Mouse (Mus musculus): ENCODE measurements around the gene Gm20422.

The Gm20422 gene

DNA sequence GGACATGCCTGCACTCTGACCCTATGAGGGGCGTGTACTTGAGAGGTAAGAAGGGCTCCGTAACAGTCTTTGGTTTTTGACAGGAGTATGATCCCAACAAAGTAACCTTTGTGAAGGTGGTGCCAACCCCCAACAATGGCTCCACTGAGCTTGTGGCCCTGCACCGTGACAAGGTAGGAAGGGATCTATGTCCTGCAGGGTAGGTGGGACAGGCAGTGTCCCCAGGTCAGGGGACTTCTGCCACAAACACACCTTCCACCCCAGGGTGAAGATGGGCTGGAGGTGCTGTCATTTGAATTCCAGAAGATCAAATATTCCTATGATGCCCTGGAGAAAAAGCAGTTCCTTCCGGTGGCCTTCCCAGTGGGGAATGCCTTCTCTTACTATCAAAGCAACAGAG is 19.0 kb upstream of the Gm20422 start:
- DNase-seq (ENCODE audit: low spot score in 2 of 2): no peak

DNA sequence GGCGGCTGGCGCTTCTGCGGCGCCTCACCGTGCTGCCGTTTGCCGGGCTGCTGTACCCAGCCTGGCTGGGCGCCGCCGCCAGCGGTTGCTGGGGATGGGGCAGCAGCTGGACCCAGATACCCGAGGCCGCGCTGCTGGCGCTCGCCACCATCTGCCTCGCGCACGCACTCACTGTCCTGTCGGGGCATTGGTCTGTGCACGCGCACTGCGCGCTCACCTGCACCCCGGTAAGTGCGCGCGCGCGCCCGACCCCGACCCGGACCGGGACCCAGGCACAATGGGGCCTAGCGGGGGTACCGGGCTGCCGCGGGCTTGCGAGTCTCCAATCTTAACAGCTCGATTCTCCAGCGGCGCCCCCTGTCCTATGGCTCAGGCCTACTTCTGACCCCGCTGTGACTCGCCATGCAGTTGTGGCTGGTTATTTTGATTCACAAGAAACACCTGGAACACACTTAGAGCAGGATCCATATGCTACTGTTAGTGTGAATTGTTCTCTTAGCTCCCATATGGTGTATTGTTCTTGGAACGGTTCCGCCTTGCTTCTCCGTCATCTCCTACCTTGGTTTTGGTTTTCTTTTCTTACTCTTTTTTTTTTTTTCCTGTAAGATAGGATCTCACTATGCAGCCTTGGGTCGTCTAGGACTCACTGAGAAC is 16.9 kb upstream of the Gm20422 start:
- DNase-seq (ENCODE audit: low spot score in 2 of 2): no peak

DNA sequence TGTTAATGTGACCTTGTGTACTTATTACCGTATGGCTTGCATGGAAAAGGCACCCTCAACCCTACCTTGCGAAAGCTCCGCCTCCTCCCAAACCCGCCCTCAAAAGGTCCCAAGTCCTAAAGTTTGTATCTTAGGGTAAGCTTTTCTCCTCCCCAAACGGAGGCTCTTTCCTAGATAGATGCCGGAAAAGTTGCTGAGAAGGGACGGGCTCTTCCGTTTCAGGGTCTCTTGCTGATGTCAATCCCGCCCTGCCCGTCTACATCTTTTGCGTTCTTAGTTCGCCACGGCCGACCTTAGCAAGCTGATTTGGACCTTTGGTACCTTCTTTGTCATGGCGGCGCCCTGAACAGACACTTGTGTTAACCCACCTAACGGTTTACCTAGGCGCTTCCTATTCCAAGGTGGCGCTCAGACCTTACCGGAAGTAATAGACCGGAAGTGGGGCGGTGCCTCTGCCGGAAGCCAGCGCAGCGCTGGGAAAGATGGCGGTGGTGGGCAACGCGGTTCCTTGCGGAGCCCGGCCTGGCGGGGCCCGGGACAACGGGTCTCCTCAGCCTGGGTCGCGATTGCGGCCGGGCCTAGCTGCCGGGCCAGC is 16.2 kb upstream of the Gm20422 start, which contains the start of the genes Atp13a1 and Zfp866:
Gene Atp13a1 (plus strand): TSS at position 391 of the 595 bp plus-strand sequence.
Gene Zfp866 (minus strand): TSS at position 406 of the 595 bp plus-strand sequence.
- peak; percentile 69 to 88 for DNase-seq (ENCODE audit: low spot score in 2 of 2)

DNA sequence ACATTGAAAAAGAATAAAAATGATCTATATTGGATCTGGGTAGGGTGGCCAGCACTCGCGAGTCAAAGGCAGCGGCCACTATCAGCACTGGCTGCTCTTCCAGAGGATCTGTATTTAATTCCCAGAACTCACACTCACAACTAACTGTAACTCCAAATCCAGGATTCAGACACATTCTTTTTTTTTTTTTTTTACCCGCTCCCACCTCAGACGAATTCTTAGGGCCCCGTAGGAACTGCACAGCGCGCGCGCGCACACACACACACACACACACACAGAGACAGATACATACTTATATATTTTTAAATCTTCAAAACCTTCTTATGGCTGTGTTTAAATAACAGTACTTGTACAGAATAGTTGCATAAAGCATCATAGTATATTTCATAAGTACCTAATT is 15.7 kb upstream of the Gm20422 start:
- DNase-seq (ENCODE audit: low spot score in 2 of 2): no peak

DNA sequence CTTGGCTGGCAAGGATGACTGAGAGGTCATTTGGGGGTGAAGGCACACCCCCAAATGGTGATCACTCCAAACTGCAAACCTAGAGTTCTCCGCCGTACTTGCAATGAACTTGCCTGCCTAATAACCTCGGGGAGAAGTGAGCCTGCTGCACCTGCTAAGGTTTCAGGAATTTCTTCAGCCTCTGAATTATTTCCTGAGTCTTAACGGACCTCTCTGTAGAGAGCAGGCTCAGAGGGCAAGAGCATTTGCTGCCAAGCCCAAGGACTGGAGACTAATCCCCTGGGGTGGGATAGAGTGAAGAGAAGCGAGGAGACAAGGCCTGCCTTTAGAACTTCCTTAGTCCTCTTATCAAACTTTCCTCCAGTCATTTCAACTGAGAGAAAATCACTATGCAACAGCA is 15.0 kb upstream of the Gm20422 start:
- DNase-seq (ENCODE audit: low spot score in 2 of 2): no peak

DNA sequence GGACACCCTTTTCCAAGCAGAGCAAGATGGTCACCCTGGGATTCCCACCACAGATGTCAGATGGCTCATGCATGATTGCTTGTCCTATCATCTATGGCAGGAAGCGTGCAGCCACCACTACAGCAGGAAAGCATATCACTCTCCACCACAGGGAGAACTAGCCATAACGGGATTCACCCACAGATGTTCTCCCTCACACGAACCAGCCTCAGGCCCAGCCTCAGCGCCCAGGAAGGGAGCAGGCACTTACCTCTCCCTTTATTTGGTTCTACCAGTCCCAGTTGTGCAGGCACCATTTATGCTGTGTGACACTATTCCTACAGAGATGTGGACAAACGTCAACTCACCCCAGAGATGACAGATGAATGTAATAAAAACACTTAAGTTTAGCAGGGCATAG is 14.4 kb upstream of the Gm20422 start:
- DNase-seq (ENCODE audit: low spot score in 2 of 2): no peak

DNA sequence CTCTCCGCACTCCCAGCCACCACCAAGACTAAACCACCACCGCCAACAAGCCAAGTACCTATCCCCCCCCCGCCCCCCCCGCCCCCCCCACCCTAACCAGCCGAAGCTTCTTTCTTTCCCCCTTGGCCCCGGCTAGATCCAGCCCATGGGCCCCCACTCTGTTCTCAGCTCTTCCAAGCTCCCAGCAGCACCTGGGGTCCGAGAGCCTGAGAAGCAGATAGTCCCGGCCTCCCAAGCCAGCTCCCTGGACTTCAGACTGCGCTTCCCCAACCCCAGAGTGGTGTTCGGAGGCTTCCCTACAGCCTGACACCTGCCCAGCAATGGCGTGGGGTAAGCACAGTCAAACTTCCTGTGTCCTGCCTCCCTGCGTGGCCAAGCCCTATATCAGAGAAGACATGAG is 2.4 kb upstream of the Gm20422 start:
- DNase-seq (ENCODE audit: low spot score in 2 of 2): no peak

DNA sequence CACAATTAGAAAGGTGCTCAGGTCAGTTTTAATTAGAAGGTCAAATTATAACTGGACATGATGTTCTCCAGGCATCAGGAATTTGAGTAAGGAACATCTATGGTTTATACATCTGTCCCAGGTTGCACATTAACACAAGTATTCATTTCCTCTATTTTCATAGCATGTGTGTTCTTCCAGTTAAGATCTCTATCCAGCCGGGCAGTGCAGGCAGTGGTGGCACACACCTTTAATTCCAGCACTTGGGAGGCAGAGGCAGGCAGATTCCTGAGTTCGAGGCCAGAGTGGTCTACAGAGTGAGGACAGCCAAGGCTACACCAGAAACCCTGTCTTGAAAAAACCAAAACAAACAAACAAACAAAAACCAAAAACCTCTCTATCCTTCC is 456 bp upstream of the Gm20422 start:
- DNase-seq (ENCODE audit: low spot score in 2 of 2): no peak

DNA sequence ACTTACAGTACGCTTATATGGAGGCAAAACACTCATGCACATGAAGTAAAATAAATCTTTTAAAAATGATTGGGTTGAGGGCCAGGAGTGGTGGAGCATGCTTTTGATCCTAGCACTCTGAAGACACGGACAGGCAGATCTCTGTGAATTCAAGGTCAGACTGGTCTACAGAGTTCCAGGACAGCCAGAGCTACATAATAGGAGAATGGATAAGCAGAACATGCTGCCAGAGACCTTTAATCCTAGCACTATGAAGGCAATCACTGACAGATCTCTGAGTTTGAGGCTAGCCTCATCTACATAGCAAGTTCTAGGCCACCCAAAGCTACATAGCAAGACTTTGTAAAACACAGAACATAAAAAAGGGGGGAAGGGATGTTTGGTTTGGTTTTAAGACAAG is 2.6 kb downstream of the Gm20422 start:
- DNase-seq (ENCODE audit: low spot score in 2 of 2): no peak

DNA sequence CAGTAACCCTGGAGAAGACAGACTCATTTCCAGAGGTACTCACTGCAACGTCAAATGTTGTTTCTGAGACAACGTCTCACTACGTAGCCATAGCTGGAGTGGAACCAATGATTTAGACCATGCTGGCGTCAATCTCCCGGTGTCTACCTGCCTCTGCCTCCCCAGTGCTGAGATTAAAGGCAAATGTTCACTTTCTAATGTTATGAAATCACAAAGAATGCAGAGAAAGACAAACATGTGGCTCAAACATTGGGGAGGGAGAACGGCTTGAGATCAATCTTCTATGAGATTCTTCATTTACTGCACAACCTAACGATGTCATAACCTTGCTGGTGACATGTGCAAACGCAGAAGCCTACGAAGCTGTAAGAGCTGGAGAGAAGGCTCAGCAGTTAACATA is 3.5 kb downstream of the Gm20422 start:
- DNase-seq (ENCODE audit: low spot score in 2 of 2): no peak

DNA sequence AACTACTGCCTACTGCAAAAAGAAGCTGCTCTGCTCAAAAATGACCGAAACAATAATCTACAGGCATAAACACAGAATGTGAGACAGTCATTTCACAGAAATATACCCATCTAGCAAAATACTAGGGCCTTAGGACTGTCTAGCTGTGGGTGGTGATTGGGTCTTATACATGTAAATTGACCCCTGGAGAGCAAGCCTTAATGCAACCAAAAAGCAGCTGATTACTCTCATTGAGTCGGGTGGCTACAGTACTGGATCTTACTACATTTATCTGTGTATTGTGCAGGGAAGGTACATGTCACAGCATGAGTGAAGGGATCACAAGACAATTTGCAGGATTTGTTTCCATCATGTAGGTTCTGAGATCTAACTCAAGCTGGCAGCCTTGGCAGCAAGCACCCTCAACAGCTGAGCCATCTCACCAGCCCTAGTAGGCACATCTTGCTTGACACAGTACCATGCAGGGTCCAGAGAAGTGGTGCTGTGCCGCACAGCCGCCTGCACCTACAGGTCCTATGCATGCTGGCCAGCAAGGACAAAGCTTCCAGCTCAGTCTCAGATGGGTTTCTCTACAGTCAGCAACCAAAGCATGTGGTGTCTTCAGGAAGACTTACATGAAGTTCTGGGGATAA is 12.8 kb downstream of the Gm20422 start:
- DNase-seq (ENCODE audit: low spot score in 2 of 2): no peak

DNA sequence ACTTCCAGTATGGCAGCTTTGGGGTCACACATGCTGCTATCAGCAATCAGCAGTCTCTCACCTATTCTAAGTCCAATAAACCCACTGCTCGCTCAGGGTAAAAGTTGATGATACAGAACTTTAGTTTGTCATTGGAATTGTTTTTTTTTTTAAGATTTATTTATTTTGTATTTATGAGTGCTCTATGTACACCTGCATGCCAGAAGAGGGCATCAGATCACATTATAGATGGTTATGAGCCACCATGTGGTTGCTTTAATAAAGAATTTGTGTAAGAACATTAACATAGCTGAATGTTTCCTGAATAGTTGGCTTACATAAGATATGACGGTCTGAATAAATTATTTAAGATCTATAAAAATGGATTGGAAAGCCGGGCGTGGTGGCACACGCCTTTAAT is 16.4 kb downstream of the Gm20422 start:
- no peak for DNase-seq (ENCODE audit: low spot score in 2 of 2)

DNA sequence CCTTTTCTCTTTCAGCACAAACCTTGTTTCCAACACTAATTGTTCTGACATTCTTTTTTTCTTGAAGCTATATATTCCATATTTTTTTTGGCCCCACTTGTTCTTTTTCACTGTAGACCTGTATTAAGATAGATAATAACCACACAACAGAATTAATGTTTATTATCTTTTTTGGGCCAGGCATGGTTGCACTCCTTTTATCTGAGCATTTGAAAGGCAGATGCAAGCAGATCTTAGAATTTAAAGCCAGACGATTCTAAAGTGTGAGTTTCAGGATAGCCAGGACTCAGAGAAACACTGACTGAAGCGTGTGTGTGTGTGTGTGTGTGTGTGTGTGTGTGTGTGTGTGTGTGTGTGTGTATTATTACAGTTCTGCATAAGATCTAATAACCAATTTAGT is 22.2 kb downstream of the Gm20422 start:
- DNase-seq (ENCODE audit: low spot score in 2 of 2): no peak

DNA sequence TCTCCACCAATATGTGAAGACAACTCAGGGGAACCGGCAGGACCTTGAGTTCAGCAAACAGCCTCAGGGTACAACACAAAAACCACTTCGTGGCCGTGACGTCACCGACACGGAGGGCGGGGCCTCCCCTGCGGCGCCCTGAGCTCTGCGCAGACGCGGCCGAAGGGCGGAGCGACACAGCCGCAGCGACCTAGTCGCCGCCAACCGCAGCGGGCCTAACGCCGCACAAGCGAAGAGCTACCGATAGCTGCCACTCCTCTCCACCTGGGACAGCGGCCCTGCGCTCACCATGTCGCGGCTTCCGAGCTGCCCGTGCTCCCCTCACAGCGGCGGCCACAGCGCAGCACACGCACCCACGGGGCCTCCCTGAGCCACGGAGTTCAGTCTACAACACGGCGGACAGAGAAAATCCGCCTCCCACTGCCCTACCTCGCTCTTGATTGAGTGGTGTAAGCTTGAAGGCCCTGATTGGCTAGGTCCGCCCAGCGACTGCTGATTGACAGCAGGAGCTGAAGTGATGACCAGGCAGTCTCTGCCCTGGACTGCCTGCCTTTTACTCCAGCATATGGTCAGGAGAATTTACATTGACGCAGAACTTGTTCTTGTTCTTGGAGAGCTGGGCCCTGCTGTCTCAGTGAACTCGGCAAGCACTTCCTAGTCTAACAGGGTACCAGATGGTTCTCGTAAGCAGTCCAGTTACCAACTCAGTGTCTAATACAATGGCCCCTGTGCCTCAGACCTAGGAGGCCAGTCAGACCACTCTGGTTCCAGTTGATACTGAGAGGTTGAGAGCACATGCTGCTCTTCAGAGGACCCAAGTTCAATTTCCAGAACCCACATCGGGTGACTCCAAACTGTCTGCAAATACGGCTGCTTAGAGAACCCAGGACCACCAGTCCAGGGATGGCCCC is 24.9 kb downstream of the Gm20422 start, which contains the start of gene Zfp963:
Gene Zfp963 (minus strand): TSS at position 427 of the 911 bp plus-strand sequence.
- DNase-seq (ENCODE audit: low spot score in 2 of 2): peak; percentile 82 to 95

DNA sequence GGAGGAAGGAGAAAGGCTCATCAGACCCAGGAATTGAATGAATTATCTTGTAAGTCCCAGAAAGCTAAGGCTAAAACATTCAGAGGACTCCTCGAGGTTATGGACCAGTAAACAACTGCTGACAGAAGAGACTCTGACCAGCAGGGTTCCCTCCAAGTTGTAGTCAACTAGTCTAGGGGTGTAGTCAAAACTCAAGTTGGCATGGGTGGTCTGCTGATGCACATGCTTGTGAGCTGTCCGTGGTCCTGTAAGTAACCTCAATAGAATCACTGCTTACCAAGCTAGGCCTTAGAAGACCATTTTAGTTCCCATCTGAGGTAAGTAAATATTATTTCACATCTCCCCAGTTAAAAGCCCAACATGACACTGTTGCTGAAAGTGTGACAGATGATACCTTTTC is 33.5 kb downstream of the Gm20422 start:
- DNase-seq (ENCODE audit: low spot score in 2 of 2): no peak

DNA sequence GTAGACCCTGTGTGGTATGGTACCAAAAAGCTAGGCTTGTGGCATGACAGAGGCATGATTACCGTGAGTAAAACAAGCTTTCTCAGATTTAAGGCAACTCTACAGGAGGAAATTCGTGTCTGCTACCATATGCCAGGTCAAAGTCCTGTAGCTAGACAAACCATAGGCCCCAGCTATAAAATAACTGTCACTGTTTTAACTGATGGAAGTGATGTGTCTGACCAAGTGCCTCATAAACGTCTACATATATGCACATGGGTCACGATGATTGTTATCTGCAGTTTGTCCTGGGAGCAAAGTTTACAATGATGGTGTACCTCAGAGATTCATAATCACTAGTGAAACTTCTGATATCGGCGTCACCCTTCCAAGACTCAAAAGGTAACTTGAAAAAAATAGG is 33.9 kb downstream of the Gm20422 start:
- DNase-seq (ENCODE audit: low spot score in 2 of 2): no peak

DNA sequence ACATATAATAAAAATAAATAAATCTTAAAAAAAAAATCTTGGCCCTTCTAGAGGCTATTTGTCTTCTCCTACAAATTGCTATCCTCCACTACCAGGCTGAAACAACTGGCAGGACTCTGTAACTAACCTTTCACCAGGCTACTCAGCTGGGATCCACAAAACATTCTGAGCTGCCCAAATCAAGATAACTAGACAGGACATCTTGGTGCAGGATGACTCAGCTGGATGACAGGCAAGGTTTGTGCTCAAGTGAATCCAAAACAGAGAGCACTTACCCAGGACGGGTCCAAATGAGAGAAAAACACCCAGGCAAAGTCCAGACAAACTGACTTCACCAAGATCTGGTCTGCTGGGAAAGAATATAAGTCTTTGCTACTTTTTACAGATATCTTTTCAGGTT is 39.2 kb downstream of the Gm20422 start:
- no peak for DNase-seq (ENCODE audit: low spot score in 2 of 2)

DNA sequence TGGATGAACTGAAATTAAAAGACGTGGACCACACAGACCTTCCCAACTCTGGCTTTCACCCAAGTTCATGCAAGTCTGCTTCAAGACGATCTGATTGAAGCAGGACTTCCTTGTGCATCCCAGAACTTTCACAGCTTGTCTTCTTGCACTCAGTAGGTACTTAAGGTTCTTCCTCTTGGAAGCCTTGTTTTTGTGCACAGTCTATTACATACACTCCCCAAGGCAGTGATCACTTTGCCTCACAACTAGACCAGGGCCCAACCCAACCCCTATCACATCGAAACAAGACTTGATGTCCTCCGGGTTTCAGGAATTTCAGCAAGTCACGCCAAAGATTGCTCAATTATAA is 57.5 kb downstream of the Gm20422 start:
- no peak for DNase-seq (ENCODE audit: low spot score in 2 of 2)

DNA sequence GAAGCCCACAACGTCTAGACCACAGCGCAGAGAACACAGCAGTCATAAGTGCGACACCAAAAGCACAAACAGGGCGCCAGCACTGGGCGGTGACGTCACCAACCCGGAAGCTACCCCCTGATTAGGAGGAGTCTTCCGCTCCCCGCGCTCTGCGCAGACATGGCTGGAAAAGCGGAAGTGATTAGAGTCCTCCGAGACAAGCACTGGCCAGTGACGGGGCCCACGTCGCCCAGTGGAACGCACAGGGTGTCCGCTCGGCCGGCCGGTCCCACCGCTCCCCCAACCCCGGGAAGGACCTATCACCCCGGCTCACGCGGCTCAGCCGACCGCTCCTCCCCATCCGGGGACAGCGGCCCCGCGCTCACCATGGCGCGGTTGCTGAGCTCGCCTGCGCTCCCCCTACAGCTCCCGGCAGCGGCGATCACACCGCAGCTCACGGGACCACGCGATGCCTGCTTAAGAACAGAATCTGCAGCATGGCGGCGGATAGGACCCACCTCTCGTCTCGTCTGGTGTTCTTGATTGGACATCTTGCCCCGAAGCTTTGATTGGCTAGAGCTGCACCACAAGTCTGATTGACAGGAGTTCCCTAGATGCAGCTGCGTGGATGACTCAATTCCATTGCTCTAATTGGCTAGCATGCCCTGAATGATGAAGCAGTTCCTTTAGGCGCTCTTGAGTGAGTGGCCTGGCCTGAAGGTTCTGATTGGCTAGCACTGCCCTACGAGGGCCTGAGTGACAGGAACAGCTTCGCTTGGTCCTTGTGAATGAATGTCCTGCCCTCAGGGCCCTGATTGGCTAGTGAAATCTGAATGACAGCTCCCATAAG is 58.1 kb downstream of the Gm20422 start:
- peak; percentile 99 to 100 for DNase-seq (ENCODE audit: low spot score in 2 of 2)

DNA sequence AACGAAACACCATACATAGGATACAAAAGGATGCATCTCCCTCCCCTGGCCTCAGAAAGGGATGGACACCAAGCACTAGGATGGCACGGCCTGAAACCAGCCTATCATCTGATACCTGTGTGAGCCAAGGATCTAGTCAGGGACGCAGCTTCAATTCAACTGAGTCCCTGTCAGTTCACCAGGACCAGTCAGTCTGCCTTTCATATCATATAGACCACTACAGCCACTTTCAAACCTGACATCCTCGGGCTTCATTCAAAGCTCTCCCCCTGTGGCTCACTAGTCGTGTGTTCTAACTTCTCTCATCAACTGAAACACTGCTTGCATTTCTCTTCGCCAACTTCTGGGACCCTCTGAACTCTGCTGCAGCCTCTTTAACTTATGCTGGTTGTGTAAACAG is 59.3 kb downstream of the Gm20422 start:
- DNase-seq (ENCODE audit: low spot score in 2 of 2): no peak

DNA sequence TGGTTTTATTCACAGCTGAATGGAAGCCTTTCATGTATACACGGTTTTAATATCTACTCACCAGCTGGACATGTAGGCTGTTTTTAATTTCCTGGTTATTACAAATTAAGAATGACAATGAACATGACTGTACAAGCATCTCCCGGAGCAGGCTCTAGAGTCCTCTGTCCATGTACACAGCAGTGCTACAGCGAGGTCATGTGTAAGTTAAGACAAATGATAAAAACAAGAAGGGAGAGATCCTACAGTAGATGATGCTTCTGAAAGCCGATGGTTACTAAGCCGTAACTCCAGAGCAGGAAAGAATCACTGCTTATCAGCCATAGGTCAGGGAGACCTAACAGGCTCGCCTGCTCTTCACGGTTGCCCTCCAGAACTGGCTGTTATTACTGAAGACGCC is 61.2 kb downstream of the Gm20422 start:
- DNase-seq (ENCODE audit: low spot score in 2 of 2): no peak

Measured in left cerebral cortex, adult 9 months (tissue).